In the genomic region with DNA sequence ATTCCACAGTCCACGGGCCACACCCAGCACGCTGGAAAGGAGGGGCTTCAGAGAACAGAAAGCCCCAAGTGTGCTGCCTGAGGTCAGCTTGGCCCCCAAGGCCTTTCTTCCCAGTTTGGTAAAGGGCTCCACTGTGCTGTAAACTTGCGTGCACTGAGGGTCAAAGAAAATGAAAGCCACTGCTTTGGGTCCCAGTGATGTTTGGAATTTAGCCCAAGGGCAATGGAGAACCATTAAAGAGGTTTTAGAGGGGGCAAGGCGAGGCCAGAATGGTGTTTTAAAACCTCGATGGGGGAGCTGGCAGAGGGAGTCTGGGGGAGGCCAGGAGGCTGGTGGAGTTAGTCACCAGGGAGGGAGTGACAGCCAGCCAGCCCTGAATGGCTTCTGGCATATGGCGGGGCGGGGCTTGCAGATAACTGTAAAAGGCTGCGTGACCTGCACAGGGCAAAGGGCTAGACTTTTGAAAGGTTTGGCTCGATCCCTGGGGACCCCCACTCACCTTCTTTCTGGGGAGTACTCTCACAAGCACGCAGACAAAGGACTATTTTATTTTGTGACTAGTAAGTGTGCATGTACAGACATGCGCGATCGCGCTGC, we compare ENCODE assay signal across 9 mouse cellular contexts. TPM values are rescaled to one million over a fixed set of nuclear protein-coding genes. Genes with fewer than 3 reads are reported as not detected.
DNase-seq lines count a peak whose midpoint lies in the region; ATAC-seq and TF ChIP-seq lines count a peak whose summit lies in the region.
"Had no signal": no experiment of that assay in that cellular context is flagged by ENCODE, and none has a peak within 500 bp of the region (broad histone marks: within the 10 kb centered on the region; RNA-seq: fewer than 3 reads in every experiment).

No protein-coding gene starts in this region.

- no peak for TF ChIP-seq CTCF in liver, postnatal 0 days (IDR thresholded peaks at IDR 0.05; ENCODE audit: low read depth)
- no peak for TF ChIP-seq CTCF in layer of hippocampus, adult 2 months (conservative IDR thresholded peaks at IDR 0.05)

- no peaks in the 10 kb centered on the region for H3K9me3 ChIP-seq in forebrain, embryonic 16.5 days (ENCODE audit: control insufficient read depth, low read length)
- H3K9me3 ChIP-seq in liver, postnatal 0 days (ENCODE audit: low read length) = no peaks in the 10 kb centered on the region
- H3K9me3 ChIP-seq: lung, embryonic 15.5 days had no signal

- H3K36me3 ChIP-seq in forebrain, embryonic 16.5 days (ENCODE audit: control insufficient read depth, insufficient read depth) = no peaks in the 10 kb centered on the region
- H3K36me3 ChIP-seq in liver, postnatal 0 days (replicated peaks; ENCODE audit: insufficient read depth, low read length) = no peaks in the 10 kb centered on the region
- H3K36me3 ChIP-seq: lung, embryonic 15.5 days had no signal

- H3K27ac ChIP-seq in forebrain, embryonic 16.5 days (ENCODE audit: low read length) = no peak overlapping the region
- no peak overlapping the region for H3K27ac ChIP-seq in liver, postnatal 0 days (ENCODE audit: low read depth)
- H3K27ac ChIP-seq in layer of hippocampus, adult 2 months = no peak overlapping the region
- H3K27ac ChIP-seq: lung, embryonic 15.5 days had no signal

- TF ChIP-seq EP300 in liver, postnatal 0 days (IDR thresholded peaks at IDR 0.05; ENCODE audit: low read depth) = no peak

- peak; percentile 43; the same call in 1 of the 2 replicates for ATAC-seq in forebrain, embryonic 16.5 days
- peak; percentile 67 for ATAC-seq in liver, postnatal 0 days

- 55% methylated on average over 14 of the region's 14 CpGs for WGBS in forebrain, embryonic 16.5 days
- 57% methylated on average over 14 of the region's 14 CpGs for WGBS in liver, postnatal 0 days (ENCODE audit: insufficient replicate concordance)

- H3K4me3 ChIP-seq in forebrain, embryonic 16.5 days (replicated peaks; ENCODE audit: low read length) = no peak overlapping the region
- no peak overlapping the region for H3K4me3 ChIP-seq in liver, postnatal 0 days (ENCODE audit: low read depth, low read length)
- H3K4me3 ChIP-seq in layer of hippocampus, adult 2 months = no peak overlapping the region
- H3K4me3 ChIP-seq: lung, embryonic 15.5 days had no signal

- no peak overlapping the region for H3K4me2 ChIP-seq in forebrain, embryonic 16.5 days (ENCODE audit: low read length)
- H3K4me2 ChIP-seq in liver, postnatal 0 days (ENCODE audit: low read depth, low read length) = no peak overlapping the region
- H3K4me2 ChIP-seq: lung, embryonic 15.5 days had no signal

- H3K4me1 ChIP-seq in forebrain, embryonic 16.5 days (replicated peaks; ENCODE audit: control insufficient read depth, insufficient read depth, low read length) = peaks cover 12% of the 10 kb centered on the region
- no peaks in the 10 kb centered on the region; the same call in 1 of the 2 replicates for H3K4me1 ChIP-seq in liver, postnatal 0 days (ENCODE audit: insufficient read depth)
- H3K4me1 ChIP-seq: lung, embryonic 15.5 days had no signal

- H3K9ac ChIP-seq in forebrain, embryonic 16.5 days (replicated peaks; ENCODE audit: low read depth, low read length) = 0 out of 2 replicates have a peak overlapping the region, but pooled peaks have one; percentile 13
- no peak overlapping the region for H3K9ac ChIP-seq in liver, postnatal 0 days (replicated peaks)
- H3K9ac ChIP-seq: lung, embryonic 15.5 days had no signal

- peak; percentile 55 for DNase-seq in cerebellum, adult 18-20 months
- no peak for DNase-seq in cerebellum, adult 8-10 months
- DNase-seq in R1 (ENCODE audit: low read depth, low spot score) (peak; percentile 31), adipocyte (ENCODE audit: low spot score) (no peak)
- DNase-seq in liver, postnatal 0 days = peak; percentile 40
- DNase-seq in layer of hippocampus, adult 2 months (ENCODE audit: low spot score in 2 of 2) = no peak
- no peak for DNase-seq in spleen, postnatal 36 days (ENCODE audit: low spot score in 2 of 2)

- no peaks in the 10 kb centered on the region for H3K27me3 ChIP-seq in forebrain, embryonic 16.5 days (replicated peaks; ENCODE audit: control insufficient read depth, insufficient read depth, low read length)
- no peaks in the 10 kb centered on the region for H3K27me3 ChIP-seq in liver, postnatal 0 days (ENCODE audit: insufficient read depth, low read length)
- H3K27me3 ChIP-seq: lung, embryonic 15.5 days had no signal

RNA-seq across cellular contexts. Expression of a gene that starts 47.2 kb away (rescaled TPM):
- 3.5 and 4.6 TPM in 2 replicates for polyA plus RNA-seq in forebrain, embryonic 16.5 days (2015; fragmentation: Nextera tagmentation; extraction: Ambion mirVana)
- polyA plus RNA-seq in liver, postnatal 0 days (2015; fragmentation: Nextera tagmentation; extraction: Ambion mirVana) = 0.20 and 0.25 TPM in 2 replicates
- 1 to 10 TPM; 2.0 to 2.9 TPM for total RNA-seq in layer of hippocampus, adult 2 months (2021)

Comparison
In these comparisons a context has a peak if more than half of its experiments do, and no peak if none do; other contexts are left out.
1. DNase-seq: peak in cerebellum, adult 18-20 months (2 of 2), R1 (single experiment) and liver, postnatal 0 days (single experiment); none in cerebellum, adult 8-10 months (single experiment), layer of hippocampus, adult 2 months (0 of 2), adipocyte (single experiment) and spleen, postnatal 36 days (0 of 2).